Mouse (Mus musculus) ES-E14 (cell line): ENCODE data around the gene Gatad2a.

Experiments used
- CHD2 ChIP-seq: IDR thresholded peaks from 2 replicates; pipeline ENCODE4 v1.6.1; 2014; ENCODE audit warnings: mild to moderate bottlenecking, low read depth, low read length, inconsistent platforms
- HCFC1 ChIP-seq: IDR thresholded peaks from 2 replicates; pipeline ENCODE4 v1.6.1; 2012; ENCODE audit warnings: low read length, inconsistent platforms, borderline replicate concordance; ENCODE audit not compliant: insufficient read depth
- MAFK ChIP-seq: IDR thresholded peaks from 2 replicates; pipeline ENCODE4 v1.6.1; 2014; ENCODE audit warnings: mild to moderate bottlenecking, low read depth, low read length, inconsistent platforms; ENCODE audit not compliant: insufficient read depth

DNA sequence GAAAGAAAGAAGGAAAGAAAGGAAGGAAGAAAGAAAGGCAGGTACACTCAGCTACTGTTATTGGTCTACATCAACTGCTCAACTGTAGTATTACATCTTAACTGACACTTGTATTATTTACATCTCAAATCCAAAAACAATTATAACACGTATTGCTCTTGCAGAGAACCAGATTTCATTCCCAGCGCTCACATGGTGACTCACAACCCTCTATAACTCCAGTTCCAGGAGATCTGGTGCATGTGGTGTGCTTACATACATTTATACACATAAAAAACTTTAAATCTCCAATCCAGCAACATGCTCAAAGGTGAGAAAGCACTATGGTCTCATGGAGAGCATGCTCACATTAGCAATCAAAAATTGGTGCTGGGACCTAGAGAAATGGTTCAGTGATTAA is 4.0 kb upstream of the Gatad2a start:
- TF ChIP-seq MAFK: no peak
- TF ChIP-seq HCFC1: no peak
- no peak for TF ChIP-seq CHD2
